In the genomic region with DNA sequence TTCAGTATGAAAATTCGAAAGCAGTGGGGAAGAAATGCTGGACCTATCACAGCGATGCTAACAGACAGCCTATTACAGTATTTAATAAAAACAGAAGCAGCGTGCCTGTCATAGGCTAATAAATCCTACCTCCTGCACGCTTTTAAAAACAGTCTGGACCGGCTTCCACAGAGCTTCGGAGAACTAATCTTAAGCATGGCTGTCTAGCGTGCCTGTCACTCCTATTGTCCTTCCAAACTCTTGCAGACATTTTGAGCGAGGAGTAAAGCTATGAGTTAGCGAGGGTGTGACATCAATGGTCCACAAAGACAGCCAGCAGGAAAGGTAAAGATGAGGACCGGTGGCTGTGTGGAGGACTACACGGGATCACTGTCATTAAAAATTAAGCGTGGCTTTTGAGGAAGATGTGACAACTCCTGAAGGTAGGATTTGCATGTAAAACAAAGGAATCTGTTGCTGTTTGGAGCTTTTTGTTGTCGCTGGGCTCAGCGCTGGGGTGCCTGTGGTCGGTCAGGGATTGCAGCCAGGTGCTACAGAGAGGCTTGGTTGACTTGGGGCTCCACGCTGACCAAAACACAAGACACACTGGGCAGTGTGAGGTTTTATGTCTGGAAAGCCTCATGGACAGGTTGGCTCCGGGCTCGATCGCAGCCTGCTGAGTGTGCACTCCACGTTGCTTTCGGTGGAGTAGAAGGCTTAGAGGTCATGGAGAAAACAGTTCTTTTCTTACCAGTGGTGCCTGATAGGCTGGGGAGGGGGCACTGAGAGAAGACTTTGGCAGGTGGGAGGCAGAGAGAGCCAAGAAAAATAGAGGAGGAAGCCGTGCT, we compare ENCODE assay signal across 9 mouse cellular contexts. TPM values are rescaled to one million over a fixed set of nuclear protein-coding genes. Genes with fewer than 3 reads are reported as not detected.
DNase-seq lines count a peak whose midpoint lies in the region; ATAC-seq and TF ChIP-seq lines count a peak whose summit lies in the region.
"Had no signal": no experiment of that assay in that cellular context is flagged by ENCODE, and none has a peak within 500 bp of the region (broad histone marks: within the 10 kb centered on the region; RNA-seq: fewer than 3 reads in every experiment).

Gene Kcnmb2, plus strand, starts transcription at position 4 of the 827 bp plus-strand sequence.

- peak within 1 kb of the TSS; percentile 53 for H3K9ac ChIP-seq in forebrain, postnatal 0 days
- H3K9ac ChIP-seq in limb, embryonic 11.5 days (ENCODE audit: low read length), result peak within 1 kb of the TSS; percentile 39; the same call in 1 of the 2 replicates

- H3K4me3 ChIP-seq in forebrain, postnatal 0 days (ENCODE audit: low read depth, low read length), result peak within 1 kb of the TSS; percentile 44
- peak within 1 kb of the TSS; percentile 15 for H3K4me3 ChIP-seq in limb, embryonic 11.5 days (ENCODE audit: low read depth, low read length)

- H3K36me3 ChIP-seq in forebrain, postnatal 0 days (ENCODE audit: insufficient read depth), result no peaks in the 10 kb centered on the region
- no peaks in the 10 kb centered on the region for H3K36me3 ChIP-seq in limb, embryonic 11.5 days (ENCODE audit: control insufficient read depth, insufficient read depth, low read length)

- 1% methylated on average over 22 of the region's 22 CpGs for WGBS in forebrain, postnatal 0 days
- 3% methylated on average over 22 of the region's 22 CpGs for WGBS in limb, embryonic 11.5 days

- H3K27ac ChIP-seq in forebrain, postnatal 0 days (ENCODE audit: low read depth, low read length), result no peak within 1 kb of the TSS
- no peak within 1 kb of the TSS for H3K27ac ChIP-seq in limb, embryonic 11.5 days (replicated peaks; ENCODE audit: low read depth, low read length)

- DNase-seq in left cerebral cortex, postnatal 14 days (ENCODE audit: low spot score in 2 of 2), result peak; percentile 13 to 29
- DNase-seq in left cerebral cortex, postnatal 10 days (ENCODE audit: extremely low spot score in 1 of 2, low spot score in 2 of 2), result no peak
- peak; percentile 50 for DNase-seq in cerebellum, adult 9-11 months
- peak; percentile 69 for DNase-seq in forebrain, postnatal 0 days
- peak; percentile 40 for DNase-seq in limb, embryonic 11.5 days (ENCODE audit: low spot score)
- DNase-seq in retina, postnatal 1 day, result peak; percentile 57
- DNase-seq in T-cell, adult 2 months (ENCODE audit: low spot score), result no peak
- no peak for DNase-seq in left cerebral cortex, adult 11 months (ENCODE audit: low spot score)

- ATAC-seq in forebrain, postnatal 0 days, result peak; percentile 93
- no peak for ATAC-seq in limb, embryonic 11.5 days (ENCODE audit: insufficient number of reproducible peaks, low FRiP score, low TSS enrichment, low read depth)

- H3K4me2 ChIP-seq in forebrain, postnatal 0 days (ENCODE audit: low read depth), result peak within 1 kb of the TSS; percentile 70
- peak within 1 kb of the TSS; percentile 47 for H3K4me2 ChIP-seq in limb, embryonic 11.5 days (ENCODE audit: low read depth, severe bottlenecking)

- no peaks in the 10 kb centered on the region for H3K9me3 ChIP-seq in forebrain, postnatal 0 days (ENCODE audit: low read length)
- H3K9me3 ChIP-seq in limb, embryonic 11.5 days (ENCODE audit: control insufficient read depth, low read length), result no peaks in the 10 kb centered on the region

- TF ChIP-seq CTCF in forebrain, postnatal 0 days (IDR thresholded peaks at IDR 0.05; ENCODE audit: low read depth), result no peak

- H3K27me3 ChIP-seq in forebrain, postnatal 0 days (ENCODE audit: insufficient read depth, low read length), result no peaks in the 10 kb centered on the region
- no peaks in the 10 kb centered on the region for H3K27me3 ChIP-seq in limb, embryonic 11.5 days (ENCODE audit: control insufficient read depth, insufficient read depth, low read length)

- intact Hi-C loops in left cerebral cortex, postnatal 14 days (cut with DNase I), result no loop called here
- intact Hi-C loops in left cerebral cortex, postnatal 10 days (cut with DNase I), result loop anchor here (10.0 kb wide), 1 partner anchor 152 kb away; no protein-coding TSS in a partner anchor

- H3K4me1 ChIP-seq in forebrain, postnatal 0 days (ENCODE audit: insufficient read depth), result no peaks in the 10 kb centered on the region
- H3K4me1 ChIP-seq in limb, embryonic 11.5 days (ENCODE audit: control insufficient read depth, insufficient read depth, low read length), result 0 out of 2 replicates have a peak, but pooled peaks cover 3% of the 10 kb centered on the region

RNA-seq across cellular contexts. Expression of gene Kcnmb2, which starts in this region (rescaled TPM):
- 1 to 10 TPM; 5.1 to 6.3 TPM for total RNA-seq in left cerebral cortex, postnatal 14 days (2021)
- 10 to 100 TPM in 1 of 2 experiments, 1 to 10 TPM in 1; 9.5 to 10.7 TPM for total RNA-seq in left cerebral cortex, postnatal 10 days (2021)
- total RNA-seq in forebrain, postnatal 0 days (2014; rRNA removed), result 7.0 and 7.9 TPM in 2 replicates
- 5.9 and 9.8 TPM in 2 replicates for polyA plus RNA-seq in forebrain, postnatal 0 days (2015; fragmentation: Nextera tagmentation; extraction: Ambion mirVana)
- 0.34 TPM in 1 of 2 replicates, not detected in the other for polyA plus RNA-seq in limb, embryonic 11.5 days (2014; fragmentation: Nextera tagmentation; extraction: Ambion mirVana)
- total RNA-seq: liver, adult 2 months had no signal

Comparison
In these comparisons a context has a peak if more than half of its experiments do, and no peak if none do; other contexts are left out.
1. DNase-seq: peak in left cerebral cortex, postnatal 14 days (2 of 2), cerebellum, adult 9-11 months (single experiment), forebrain, postnatal 0 days (single experiment) and retina, postnatal 1 day (single experiment); none in left cerebral cortex, postnatal 10 days (0 of 2), T-cell, adult 2 months (single experiment) and left cerebral cortex, adult 11 months (single experiment).
2. Peak in DNase-seq, H3K4me3 ChIP-seq, H3K9ac ChIP-seq and H3K4me2 ChIP-seq in limb, embryonic 11.5 days; RNA of the gene not detected or under 1 TPM.